Mouse (Mus musculus): ENCODE results near the gene Pdxp.
A peak's percentile ranks its signal among the peaks of the same experiment; 100 is the strongest.

Pdxp gene

DNA sequence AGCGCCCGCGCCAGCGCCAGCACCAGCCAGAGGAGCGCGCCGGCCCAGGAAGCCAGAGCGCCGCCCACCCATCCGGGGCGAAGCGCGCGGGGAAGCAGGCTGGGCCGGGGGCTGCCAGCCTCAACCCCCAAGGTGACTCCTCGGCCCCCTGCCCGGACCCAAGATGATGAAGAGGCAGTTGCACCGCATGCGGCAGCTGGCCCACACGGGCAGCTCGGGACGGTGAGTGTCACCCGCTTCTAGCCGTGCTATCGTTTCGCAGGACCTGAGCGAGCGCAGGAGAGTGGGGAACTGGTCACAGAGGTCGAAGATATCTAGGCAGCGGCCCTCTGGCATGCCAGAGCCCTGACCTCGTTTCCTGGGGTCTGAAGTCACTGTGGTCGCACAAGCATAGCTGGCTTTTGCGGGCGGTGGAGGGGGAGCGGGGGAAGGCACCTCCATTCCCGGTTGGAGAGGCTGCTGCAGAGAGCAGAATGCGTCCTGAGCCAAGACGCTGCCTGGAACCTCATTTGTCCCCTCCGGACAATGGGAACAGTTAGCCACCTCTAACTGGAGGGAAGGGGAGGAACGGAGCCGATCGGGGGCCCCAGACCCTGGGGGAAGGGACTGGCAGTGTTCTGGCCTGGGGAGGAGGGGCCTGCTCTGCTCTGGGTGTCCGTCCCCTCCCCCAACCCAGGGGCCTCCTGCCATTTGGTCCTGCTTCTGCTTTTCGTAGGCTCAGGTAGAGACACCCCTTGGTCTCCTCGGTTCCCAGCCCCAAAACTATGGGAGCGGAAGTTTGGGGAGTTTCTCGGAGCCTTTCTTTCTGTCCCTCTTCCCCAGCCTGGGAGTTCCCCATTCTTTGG, 13.8 kb upstream of the Pdxp start, which contains the start of gene Sh3bp1:
Gene Sh3bp1 (plus strand): TSS at position 29 of the 845 bp plus-strand sequence.
- no peak for DNase-seq (ENCODE audit: low spot score)

DNA sequence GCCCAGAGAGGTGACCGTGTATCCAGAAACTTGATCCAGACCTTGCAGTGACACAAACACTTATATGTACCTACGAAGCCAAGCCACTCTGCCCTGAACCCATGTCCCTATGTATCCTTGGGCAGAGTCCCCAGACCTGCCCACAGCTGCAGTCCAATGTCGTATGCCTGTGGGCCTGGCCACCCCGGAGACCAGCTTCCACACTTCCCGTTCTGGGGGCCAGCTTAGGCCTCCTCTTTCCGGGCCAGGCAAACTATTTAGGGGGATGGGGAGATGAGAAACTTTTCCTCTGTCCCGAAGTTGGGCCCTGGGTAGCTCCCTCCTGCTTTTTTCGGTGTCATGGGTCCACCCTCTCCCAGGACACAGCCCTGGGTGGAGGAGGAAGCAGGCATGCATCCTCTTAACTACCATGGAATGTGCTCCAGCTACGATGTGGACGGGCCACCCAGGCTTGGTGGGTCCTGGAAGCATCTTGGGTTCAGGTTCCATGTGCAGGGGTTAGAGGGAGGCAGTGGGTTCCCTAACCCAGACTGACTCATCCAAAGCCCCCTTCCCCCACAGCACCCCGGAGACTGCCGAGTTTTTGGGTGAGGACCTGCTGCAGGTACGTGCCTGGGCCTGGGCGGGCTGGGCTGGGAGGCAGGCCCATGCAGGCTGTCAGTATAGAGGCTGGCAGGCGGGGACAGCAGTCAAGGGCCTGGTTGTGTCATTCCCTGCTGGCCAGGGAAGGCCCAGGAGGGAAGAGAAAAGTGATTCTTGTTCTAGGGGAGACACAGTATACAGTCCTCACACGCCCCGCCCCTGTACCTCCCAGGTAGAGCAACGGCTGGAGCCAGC, 12.9 kb upstream of the Pdxp start:
- DNase-seq (ENCODE audit: low spot score), result no peak

DNA sequence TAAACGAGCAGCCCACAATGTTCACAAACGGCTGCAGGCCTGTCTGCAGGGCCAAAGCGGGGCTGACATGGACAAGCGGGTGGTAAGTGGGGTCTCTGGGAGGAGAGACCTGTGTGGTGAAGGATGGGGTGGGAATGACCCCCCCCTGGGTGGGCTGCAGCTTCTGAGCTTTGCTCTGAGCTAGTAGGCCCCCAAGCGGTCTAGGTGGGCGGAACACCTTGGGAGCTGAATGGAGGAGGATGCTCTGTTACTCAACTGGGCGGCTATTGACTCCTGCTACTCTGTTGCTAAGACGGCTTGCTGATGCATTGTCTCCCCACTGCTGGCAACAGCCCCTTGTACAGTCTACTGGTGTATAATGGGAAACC, 12.3 kb upstream of the Pdxp start:
- DNase-seq (ENCODE audit: low spot score), result no peak

DNA sequence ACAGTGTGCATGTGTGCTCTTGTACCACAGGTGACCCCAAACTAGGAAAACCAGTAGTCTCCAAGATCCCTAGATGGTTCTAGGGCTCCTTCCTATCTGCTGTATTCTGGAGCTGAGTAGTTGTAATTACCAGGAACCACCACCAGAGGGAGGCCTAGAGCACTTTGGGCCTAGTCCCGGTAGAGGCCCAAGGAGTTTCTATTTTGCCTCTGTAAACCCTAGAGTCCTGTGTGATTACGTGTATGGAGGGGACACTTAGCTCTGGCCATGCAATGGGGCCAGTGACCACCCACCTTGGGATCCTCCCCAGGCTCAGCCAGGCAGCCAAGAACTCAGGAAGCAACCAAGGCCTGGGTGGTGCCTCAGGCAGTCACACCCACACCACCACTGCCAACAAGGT, 10.5 kb upstream of the Pdxp start:
- peak; percentile 85 for DNase-seq (ENCODE audit: low spot score)

DNA sequence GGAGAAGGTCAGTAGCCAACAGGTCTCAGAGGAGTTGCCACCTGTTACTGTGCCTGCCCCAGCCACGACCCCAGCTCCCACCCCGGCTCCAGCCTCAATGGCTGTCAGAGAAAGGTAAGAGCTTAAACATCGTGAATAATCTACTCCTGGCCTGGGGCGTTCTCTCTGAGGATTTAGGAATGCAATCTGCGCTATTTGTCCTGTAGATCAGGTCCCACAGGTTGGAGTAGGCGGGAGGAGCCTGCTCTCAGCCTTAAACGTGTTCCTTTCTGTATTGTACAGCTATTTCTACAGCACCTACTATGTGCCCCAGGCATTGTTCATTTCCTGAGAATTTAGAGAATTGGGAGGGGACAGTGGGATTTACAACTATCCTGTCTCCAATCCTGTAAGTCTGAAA, 5.3 kb upstream of the Pdxp start:
- no peak for DNase-seq (ENCODE audit: low spot score)

DNA sequence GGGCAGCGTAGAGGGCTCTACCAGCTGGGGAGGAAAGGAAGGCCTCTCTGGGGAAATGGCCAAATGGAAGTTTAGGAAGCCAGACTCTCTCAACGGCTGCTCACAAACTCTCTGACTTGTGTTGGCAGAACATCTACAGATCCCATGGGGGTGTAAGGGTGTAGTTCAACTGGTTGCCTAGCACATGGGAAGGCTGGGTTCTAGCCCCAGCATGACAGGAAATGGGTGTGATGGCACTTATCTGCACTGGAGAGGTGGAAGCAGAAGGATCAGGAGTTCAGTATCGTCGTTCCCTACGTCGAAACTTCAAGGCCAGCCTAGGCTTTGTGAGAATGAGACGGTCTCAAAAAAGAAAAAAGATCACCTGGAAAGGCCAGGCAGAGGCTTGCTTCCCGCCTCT, 4.7 kb upstream of the Pdxp start:
- no peak for DNase-seq (ENCODE audit: low spot score)

DNA sequence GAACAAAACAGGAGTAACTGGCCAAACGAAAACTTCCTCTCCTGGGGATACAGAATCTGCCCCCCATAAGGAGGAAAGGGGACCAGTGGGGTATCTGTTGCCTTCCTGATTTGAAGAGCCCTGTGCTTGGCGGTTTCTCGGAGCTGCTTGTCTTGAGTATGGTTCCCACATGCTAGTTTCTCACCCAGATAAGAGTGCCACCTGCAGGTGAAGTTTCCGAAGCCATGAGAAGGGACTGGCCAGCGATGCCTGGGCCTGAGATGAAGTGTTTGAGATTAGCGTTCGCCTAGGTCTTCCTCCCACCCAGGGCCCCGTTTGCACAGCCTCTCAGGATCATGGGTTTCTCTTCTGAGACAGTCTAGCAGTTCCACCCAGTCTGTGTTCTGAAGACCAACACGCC, 1.7 kb upstream of the Pdxp start:
- DNase-seq (ENCODE audit: low spot score), result no peak

DNA sequence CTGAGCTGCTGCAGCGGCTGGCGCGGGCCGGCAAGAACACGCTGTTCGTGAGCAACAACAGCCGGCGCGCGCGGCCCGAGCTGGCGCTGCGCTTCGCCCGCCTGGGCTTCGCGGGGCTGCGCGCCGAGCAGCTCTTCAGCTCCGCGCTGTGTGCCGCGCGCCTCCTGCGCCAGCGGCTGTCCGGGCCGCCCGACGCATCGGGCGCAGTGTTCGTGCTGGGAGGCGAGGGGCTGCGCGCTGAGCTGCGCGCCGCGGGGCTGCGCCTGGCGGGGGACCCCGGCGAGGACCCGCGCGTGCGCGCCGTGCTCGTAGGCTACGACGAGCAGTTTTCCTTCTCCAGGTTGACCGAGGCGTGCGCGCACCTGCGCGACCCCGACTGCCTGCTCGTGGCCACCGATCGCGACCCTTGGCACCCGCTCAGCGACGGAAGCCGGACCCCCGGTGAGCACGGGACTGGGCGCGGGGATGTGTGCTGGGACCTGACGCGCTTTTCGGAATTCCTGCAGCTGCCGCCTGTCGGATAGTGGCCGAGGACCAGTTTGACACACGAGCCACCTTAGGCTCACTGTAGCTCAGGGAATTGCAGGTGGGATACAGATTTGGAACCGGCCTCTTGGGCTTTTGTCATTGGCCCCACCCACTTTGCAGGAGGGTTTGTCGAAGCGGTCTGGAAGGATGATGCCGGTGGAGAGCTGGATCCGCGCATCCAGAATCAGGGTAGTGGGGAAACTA, 538 bp downstream of the Pdxp start:
- no peak for DNase-seq (ENCODE audit: low spot score)

DNA sequence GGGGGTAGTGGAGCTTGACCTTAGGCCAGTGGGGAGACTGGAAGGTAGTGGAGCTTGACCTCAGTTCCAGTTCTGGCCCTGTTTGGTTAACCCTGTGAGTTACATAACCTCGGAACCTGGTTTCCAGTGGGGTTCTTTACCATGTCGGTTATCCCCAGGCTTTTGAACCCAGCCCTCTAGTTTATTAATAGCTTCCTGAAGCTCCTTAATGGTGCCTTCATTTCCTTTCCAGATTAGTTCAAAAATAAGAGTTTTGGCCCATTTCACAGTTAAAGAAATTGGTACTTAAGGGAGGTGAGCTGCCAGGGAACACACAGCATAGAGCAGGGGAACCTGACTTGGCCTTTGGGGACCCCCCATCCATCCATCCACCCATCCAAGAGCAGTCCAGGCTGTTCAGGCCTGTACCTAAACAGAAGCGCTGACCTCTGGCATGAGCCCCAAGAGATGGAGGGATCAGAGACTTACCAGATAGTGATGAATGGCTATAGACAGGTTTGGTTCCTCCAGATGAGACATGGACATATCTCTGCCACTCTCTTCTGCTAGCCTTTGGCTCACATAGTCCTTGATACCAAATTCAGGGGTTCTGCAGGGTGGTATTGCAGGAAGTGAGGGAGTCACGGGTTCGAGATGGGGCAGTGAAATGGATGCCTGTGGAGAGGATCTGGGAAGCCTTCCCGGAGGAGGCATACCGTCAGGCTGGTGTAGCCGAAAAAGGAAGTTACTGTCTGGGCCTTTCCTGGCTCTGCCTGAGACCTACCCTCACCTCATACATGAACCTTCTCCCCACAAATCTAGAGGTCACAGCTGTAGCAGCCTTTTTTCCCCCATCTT, 1.3 kb downstream of the Pdxp start:
- DNase-seq (ENCODE audit: low spot score), result no peak

DNA sequence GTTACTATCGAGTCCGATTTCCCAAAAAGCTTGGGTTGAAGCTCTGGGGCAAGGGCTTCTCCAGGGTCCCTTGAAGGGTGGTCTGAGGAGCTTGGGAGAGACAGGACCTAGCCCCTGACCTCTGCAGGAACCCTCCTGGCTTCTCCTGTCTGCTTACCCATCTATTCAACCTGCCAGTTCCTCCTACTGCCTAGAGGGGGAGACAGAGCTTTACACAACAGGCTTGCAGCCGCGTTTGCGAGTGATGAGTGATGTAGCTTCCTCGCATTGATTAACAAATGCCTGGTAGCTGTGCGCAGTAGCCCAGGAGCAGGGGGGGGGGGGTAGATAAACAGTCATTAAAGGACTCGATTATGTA, 1.9 kb downstream of the Pdxp start:
- DNase-seq (ENCODE audit: low spot score), result no peak

DNA sequence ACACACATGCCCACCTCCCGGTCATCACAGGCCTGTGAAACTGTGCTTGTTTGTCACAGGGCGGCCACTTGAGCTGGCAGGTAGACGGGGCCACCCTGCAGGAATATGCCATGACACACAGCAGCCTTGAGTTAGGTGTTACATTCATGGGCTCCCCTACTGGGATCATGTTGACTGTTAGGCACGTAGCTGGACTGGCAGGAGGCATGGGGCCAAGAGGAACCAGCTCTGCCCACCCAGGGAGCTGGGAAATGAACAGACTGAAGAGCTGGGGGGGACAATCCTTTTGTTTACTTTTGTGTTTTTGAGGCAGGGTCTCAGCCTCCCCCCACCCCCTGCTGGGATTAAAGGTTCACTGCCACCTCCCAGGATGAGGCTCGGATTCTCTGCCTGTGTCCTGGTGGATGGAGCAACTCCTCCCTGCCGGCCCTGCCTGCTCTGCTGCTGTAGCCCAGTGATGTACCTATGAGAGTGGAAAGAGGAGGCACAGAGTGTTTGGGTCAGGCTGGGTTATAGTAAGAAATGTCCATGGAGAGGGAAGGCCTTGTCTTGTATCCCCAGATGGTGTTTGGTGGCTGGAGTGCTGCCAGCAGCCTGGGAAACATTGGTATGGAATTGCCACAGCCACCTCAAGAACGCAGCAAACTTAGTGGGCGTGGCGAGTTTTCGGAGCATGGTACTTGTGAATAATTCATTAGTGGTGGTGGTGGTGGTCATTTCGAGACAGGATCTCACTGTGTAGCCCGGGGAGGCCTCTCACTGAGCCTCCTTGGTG, 2.5 kb downstream of the Pdxp start:
- no peak for DNase-seq (ENCODE audit: low spot score)

DNA sequence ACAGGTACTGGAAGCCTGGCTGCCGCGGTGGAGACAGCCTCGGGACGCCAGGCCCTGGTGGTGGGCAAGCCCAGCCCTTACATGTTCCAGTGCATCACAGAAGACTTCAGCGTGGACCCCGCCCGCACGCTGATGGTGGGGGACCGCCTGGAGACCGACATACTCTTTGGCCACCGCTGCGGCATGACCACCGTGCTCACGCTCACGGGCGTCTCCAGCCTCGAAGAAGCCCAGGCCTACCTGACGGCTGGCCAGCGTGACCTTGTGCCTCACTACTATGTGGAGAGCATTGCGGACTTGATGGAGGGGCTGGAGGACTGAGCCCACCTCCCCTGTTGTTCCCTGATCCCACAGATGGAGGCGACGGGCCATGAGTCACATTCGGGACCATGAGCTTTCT, 4.4 kb downstream of the Pdxp start:
- no peak for DNase-seq (ENCODE audit: low spot score)

DNA sequence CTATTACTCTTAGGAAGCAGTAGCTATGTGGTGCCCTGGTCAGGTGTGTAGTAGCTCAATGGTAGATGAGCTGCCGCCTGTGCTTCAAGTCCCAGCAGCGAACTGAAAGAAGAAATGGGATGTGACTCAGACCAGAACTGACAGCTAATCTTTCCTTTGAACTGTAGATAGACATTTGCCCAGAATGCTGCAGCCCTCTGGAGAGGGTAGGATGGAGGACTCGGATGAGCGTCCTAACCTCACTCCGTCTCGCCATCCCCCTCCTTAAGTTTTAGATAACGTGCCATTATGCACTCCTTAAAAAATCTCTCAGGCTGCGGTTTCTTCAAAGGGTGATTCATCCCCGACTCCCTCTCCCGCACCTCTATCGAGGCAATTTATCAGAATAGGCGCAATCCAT, 6.2 kb downstream of the Pdxp start:
- DNase-seq (ENCODE audit: low spot score), result no peak

DNA sequence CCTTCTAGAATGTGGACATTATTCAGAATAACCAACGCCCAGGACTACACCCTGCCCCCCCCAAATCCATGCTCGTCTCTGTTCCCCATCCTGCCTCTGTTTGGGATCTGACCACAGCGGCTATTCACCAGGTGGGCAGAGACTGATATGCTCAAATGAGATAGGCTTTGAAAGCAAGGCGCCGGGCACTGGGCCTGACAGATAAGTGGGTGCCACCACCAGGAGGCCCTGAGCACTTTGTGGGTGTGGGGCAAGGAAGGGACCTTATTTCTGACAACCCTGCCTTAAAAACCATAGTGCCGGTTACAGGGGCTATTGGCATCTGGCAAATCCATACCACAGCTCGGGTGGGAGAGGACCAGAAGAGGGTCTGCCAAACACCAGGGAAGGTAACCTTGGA, 9.0 kb downstream of the Pdxp start:
- no peak for DNase-seq (ENCODE audit: low spot score)

DNA sequence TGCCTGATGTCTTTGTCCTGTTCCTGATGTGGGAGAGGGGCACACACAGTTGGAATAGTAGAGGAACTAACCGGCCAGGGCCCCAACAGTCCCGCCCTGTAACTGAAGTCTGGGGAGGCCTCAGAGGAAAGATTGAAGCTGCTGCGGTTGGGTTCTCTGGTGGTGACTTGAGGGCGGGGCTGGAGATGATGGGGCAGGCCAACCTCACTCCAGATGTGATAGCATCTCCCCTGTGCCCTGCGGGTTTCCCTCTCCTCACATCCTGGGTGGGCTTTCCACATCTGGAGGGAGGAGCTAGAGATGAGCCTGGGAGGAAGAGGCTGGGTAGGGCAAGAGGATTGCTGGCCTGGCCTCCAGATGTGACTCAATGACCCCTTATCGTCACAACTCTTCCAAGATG, 9.9 kb downstream of the Pdxp start:
- no peak for DNase-seq (ENCODE audit: low spot score)

DNA sequence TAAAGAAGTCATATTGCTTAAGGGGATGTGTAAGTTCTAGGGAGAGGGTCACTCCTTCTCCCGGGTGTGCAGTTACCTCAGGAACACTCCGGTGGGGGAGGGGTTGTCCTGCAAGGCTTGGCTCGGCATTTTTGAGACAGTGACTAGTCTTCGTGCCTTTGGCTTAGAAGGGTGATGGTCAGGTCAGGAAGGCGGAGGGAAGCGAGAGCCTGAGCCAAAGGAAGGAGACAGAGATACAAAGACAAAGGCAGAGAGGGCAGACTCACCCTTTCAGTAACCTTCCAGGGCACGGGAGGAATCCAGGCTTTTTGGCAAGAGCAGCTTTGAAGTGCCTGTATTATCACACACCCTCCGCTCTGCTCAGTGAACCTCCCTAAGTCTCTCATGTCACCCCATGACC, 11.4 kb downstream of the Pdxp start:
- DNase-seq (ENCODE audit: low spot score), result no peak

DNA sequence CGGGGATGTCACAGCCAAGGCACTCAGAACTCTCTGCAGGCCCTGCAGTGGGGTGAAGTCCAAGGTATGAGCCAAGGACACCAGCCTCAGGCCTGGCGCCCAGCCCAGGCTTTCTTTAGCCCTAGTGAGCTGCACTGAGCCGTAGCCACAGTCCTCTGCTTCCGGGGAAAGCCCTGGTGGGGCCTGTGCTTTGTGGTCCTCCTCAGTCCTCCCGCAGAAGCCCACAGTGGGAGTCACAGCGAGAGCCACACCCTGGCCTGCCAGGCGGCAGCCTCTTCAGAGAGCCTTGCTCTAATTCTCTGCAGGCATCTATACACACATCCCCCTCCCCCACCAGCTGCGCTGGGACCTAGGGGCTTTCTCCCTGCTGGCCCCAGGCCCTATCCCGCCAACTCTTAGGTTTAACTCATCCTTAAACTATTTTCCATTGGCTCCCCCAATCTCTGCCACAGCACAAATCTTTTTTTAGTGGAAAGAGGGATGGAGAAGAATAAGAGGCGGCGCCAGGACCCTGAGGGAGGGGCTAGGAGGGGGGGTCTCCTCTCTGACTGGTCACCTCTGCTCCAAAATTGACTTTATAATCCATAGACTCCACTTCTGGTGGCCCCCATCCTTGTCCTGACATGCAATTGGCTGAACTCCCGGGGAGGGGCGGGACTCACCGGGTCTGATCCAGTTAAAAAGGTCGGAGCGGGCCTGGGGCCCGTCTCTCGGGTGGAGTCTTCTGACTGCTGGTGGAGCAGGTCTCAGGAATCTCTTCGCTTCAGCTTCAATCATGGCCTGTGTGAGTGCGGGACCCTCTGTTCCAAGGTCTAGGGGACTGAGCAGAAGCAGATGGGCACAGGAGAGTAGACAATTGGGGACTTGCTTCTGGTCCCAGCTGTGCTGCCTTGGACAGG, 12.6 kb downstream of the Pdxp start, which contains the start of gene Lgals1:
Gene Lgals1 (plus strand): TSS at position 705 of the 899 bp plus-strand sequence.
- DNase-seq (ENCODE audit: low spot score), result peak; percentile 88

DNA sequence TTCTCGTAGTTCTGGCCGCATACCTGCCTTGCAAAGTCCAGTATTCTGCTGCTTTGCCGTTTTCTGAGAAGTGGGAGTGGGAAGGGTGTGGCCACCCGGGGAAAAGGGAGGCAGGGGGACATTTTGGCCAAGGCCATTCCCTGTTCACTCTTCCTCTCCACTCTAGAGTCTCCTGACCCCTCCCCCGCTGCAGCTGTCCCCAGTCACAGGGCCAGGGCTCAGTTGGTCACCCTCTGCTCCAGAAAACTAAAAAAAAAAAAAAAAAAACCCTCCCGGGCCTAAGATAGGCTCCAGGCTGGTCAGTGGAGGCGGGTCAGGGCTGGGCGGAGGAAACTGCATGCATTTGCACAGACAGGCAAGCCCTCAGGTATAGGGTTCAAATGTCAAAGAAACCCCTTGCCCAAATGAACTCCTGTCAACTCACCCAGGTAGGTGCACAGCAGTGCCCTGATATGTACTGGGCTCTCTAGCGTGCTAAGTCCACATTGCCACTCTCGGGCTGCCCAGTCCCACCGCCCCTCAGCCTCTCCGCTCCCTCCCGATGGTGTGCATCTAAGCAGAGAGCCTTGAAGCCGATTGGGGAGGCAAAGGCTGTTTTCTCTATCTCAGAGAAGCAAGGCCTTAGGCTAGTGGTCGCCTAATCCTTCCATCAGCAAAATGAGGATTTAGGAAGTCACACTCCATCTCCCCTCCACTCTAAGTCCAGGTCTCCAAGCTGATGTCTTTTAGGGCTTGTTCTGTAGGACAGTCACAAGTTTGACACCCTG, 13.5 kb downstream of the Pdxp start:
- no peak for DNase-seq (ENCODE audit: low spot score)

DNA sequence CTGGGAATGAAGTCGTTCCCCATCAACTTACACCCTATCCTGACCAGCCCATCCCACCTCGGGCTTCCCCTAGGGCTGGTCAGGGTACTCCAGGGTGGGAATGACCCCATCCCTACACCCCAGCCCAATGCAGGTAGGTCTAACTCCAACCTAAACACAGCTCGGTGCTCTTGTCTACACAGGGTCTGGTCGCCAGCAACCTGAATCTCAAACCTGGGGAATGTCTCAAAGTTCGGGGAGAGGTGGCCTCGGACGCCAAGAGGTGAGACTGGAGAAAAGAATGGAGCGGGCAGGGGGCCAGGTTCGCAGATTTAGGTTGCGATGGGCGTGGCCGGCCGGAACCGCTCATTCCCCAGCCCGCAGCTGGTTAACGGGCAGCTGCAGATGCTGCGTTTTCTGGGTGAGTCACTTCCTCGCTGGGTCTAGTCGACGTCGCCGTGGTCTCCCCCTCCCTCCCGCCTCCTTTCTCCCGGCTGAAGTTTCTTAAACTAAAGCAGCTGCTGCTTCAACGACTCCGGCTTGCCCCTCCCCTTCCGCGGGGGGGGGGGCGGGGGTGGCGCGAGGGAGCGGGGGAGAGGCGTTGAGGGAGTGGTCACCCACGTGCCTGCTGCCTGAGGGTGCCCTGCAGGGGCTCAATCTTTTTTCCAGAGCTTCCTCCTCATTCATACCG, 14.2 kb downstream of the Pdxp start:
- DNase-seq (ENCODE audit: low spot score), result peak; percentile 48
